15 mouse cellular contexts compared by ENCODE assay signal in genomic region chr8:88239277-88239676, GRCm38 (mm10).
"Had no signal": no experiment of that assay in that cellular context is flagged by ENCODE, and none has a peak within 500 bp of the region (broad histone marks: within the 10 kb centered on the region; RNA-seq: fewer than 3 reads in every experiment).

No protein-coding gene starts in this region.

- H3K27me3 ChIP-seq: neural tube, embryonic 15.5 days; stomach, embryonic 15.5 days had no signal

- H3K4me3 ChIP-seq: neural tube, embryonic 15.5 days; stomach, embryonic 15.5 days had no signal

- H3K4me1 ChIP-seq: stomach, embryonic 15.5 days had no signal

- H3K27ac ChIP-seq: neural tube, embryonic 15.5 days; stomach, embryonic 15.5 days; stomach, postnatal 0 days had no signal

- DNase-seq: retina, postnatal 1 day; right cerebral cortex, adult 18-20 months; right cerebral cortex, postnatal 14 days; right cerebral cortex, postnatal 25 days; right cerebral cortex, postnatal 4 days; spleen, adult 18-20 months; thymus, adult 18-20 months; thymus, adult 2 months; thymus, postnatal 14 days; thymus, postnatal 25 days; thymus, postnatal 36 days; thymus, postnatal 4 days had no signal
